Comparison of ENCODE assay signal across 29 mouse cellular contexts in the genomic region with DNA sequence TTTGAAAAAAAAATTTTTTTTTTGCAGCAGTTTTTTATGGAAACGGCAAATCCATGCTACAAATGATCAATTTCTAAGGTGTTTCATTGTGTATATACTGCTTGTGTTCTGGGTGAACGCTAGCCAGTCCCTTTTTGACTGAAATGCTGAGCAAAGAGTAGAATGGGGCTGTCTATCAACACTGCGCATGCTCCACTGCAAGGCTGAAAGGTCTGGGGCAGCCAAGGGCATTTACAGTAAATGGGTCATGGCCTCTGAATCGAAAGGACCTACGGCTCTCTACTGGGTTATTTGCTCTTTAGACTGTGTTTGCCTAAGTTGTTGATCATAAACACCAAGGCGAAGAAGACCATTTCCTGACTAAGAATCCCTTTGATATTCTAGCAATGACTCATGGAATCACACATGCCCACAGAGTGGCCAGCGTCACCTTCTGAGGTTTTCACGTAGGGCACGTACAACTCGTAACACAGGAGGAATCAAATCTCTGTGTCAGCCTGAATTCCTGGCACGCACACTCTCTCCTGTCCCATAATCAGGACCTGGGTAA.
DNase-seq lines count a peak whose midpoint lies in the region; ATAC-seq lines count a peak whose summit lies in the region.
"Had no signal": no experiment of that assay in that cellular context is flagged by ENCODE, and none has a peak within 500 bp of the region (broad histone marks: within the 10 kb centered on the region; RNA-seq: fewer than 3 reads in every experiment).

No protein-coding gene starts in this region.

- DNase-seq in liver (peak; percentile 28), R1 (ENCODE audit: low read depth, low spot score) (peak; percentile 57)
- DNase-seq in thymus, postnatal 14 days = no peak
- no peak for DNase-seq in right cerebral cortex, adult 2 months (ENCODE audit: low spot score in 2 of 2)
- no peak for DNase-seq in layer of hippocampus, postnatal 10 days (ENCODE audit: low spot score in 2 of 2)
- DNase-seq: cerebellum, adult 2 months; cerebellum, postnatal 14 days; embryo, embryonic 11 days; gastrocnemius, postnatal 25 days; heart, adult 11 months; heart, postnatal 36 days; kidney, adult 8-10 months; liver, embryonic 13.5 days; thymus, adult 2 months; thymus, postnatal 4 days had no signal

- H3K4me1 ChIP-seq in liver, embryonic 12.5 days = peaks cover 5% of the 10 kb centered on the region; the same call in 1 of the 2 replicates
- H3K4me1 ChIP-seq in liver, embryonic 15.5 days (replicated peaks) = 0 out of 2 replicates have a peak, but pooled peaks cover 4% of the 10 kb centered on the region
- H3K4me1 ChIP-seq: forebrain, embryonic 15.5 days; hindbrain, embryonic 12.5 days; lung, embryonic 15.5 days; midbrain, embryonic 15.5 days; neural tube, embryonic 12.5 days had no signal

- no peak overlapping the region for H3K27ac ChIP-seq in liver, embryonic 12.5 days
- peak overlapping the region; percentile 19; the same call in 1 of the 2 replicates for H3K27ac ChIP-seq in liver, embryonic 15.5 days (replicated peaks)
- H3K27ac ChIP-seq: embryonic facial prominence, embryonic 12.5 days; forebrain, embryonic 15.5 days; hindbrain, embryonic 12.5 days; hindbrain, postnatal 0 days; kidney, postnatal 0 days; liver, embryonic 13.5 days; lung, embryonic 15.5 days; midbrain, embryonic 10.5 days; midbrain, embryonic 15.5 days; neural tube, embryonic 12.5 days had no signal

- no peak overlapping the region for H3K4me3 ChIP-seq in liver, embryonic 12.5 days
- no peak overlapping the region for H3K4me3 ChIP-seq in liver, embryonic 15.5 days (replicated peaks)
- H3K4me3 ChIP-seq: embryonic facial prominence, embryonic 12.5 days; forebrain, embryonic 15.5 days; hindbrain, embryonic 12.5 days; liver, embryonic 13.5 days; lung, embryonic 15.5 days; midbrain, embryonic 10.5 days; midbrain, embryonic 15.5 days; neural tube, embryonic 12.5 days had no signal

- no peaks in the 10 kb centered on the region for H3K27me3 ChIP-seq in liver, embryonic 12.5 days (replicated peaks)
- no peaks in the 10 kb centered on the region for H3K27me3 ChIP-seq in liver, embryonic 15.5 days
- H3K27me3 ChIP-seq: embryonic facial prominence, embryonic 12.5 days; forebrain, embryonic 15.5 days; hindbrain, embryonic 12.5 days; liver, embryonic 13.5 days; lung, embryonic 15.5 days; midbrain, embryonic 15.5 days; neural tube, embryonic 12.5 days had no signal

- no peaks in the 10 kb centered on the region for H3K36me3 ChIP-seq in liver, embryonic 12.5 days
- no peaks in the 10 kb centered on the region for H3K36me3 ChIP-seq in liver, embryonic 15.5 days (replicated peaks)
- H3K36me3 ChIP-seq: embryonic facial prominence, embryonic 12.5 days; forebrain, embryonic 15.5 days; G1E; hindbrain, embryonic 12.5 days; liver, embryonic 13.5 days; lung, embryonic 15.5 days; midbrain, embryonic 10.5 days; midbrain, embryonic 15.5 days; neural tube, embryonic 12.5 days had no signal

- H3K4me2 ChIP-seq in liver, embryonic 12.5 days = no peak overlapping the region
- H3K4me2 ChIP-seq in liver, embryonic 15.5 days = no peak overlapping the region
- H3K4me2 ChIP-seq: embryonic facial prominence, embryonic 12.5 days; forebrain, embryonic 15.5 days; heart, embryonic 11.5 days; hindbrain, embryonic 12.5 days; liver, embryonic 13.5 days; lung, embryonic 15.5 days; midbrain, embryonic 15.5 days; neural tube, embryonic 12.5 days had no signal

- 72% methylated on average over 11 of the region's 11 CpGs for WGBS in liver, embryonic 12.5 days (ENCODE audit: insufficient replicate concordance)
- WGBS in liver, embryonic 15.5 days (ENCODE audit: insufficient replicate concordance) = 65% methylated on average over 11 of the region's 11 CpGs

- ATAC-seq in liver, embryonic 12.5 days = no peak
- no peak for ATAC-seq in liver, embryonic 15.5 days (ENCODE audit: insufficient read depth)
- ATAC-seq: forebrain, embryonic 15.5 days; hindbrain, postnatal 0 days; intestine, embryonic 16.5 days; midbrain, embryonic 15.5 days had no signal

- H3K9me3 ChIP-seq in liver, embryonic 12.5 days (replicated peaks) = no peaks in the 10 kb centered on the region
- no peaks in the 10 kb centered on the region for H3K9me3 ChIP-seq in liver, embryonic 15.5 days (replicated peaks)
- H3K9me3 ChIP-seq: embryonic facial prominence, embryonic 12.5 days; forebrain, embryonic 15.5 days; G1E; hindbrain, embryonic 12.5 days; liver, embryonic 13.5 days; lung, embryonic 15.5 days; midbrain, embryonic 10.5 days; midbrain, embryonic 15.5 days; neural tube, embryonic 12.5 days had no signal

- H3K9ac ChIP-seq in liver, embryonic 12.5 days = no peak overlapping the region
- H3K9ac ChIP-seq in liver, embryonic 15.5 days = no peak overlapping the region
- H3K9ac ChIP-seq: embryonic facial prominence, embryonic 12.5 days; forebrain, embryonic 15.5 days; hindbrain, embryonic 12.5 days; liver, embryonic 13.5 days; lung, embryonic 15.5 days; midbrain, embryonic 15.5 days; neural tube, embryonic 12.5 days had no signal

Comparison
In these comparisons a context has a peak if more than half of its experiments do, and no peak if none do; other contexts are left out.
1. DNase-seq: peak in liver (single experiment) and R1 (single experiment); none in thymus, postnatal 14 days (single experiment), right cerebral cortex, adult 2 months (0 of 2) and layer of hippocampus, postnatal 10 days (0 of 2).